Mouse (Mus musculus): Measurements from ENCODE around the gene Fam196b. TPM values are rescaled to one million over a fixed set of nuclear protein-coding genes. Genes with fewer than 3 reads are reported as not detected.

The Fam196b gene
- total RNA-seq, 2 experiments from 2014 or later, result 0.10 to 0.17 TPM

- DNase-seq (ENCODE audit: low spot score in 2 of 2), result no peak
Measured at GRCm38 (mm10) chr11:34405311-34405710, 90.7 kb downstream of the Fam196b start.

- no peak for DNase-seq (ENCODE audit: low spot score in 2 of 2)
Measured at GRCm38 (mm10) chr11:34406309-34406708, 91.7 kb downstream of the Fam196b start.

- DNase-seq (ENCODE audit: low spot score in 2 of 2), result no peak
Measured at GRCm38 (mm10) chr11:34406850-34407249, 92.2 kb downstream of the Fam196b start.

- no peak for DNase-seq (ENCODE audit: low spot score in 2 of 2)
Measured at GRCm38 (mm10) chr11:34415884-34416618, 101.4 kb downstream of the Fam196b start.

- DNase-seq (ENCODE audit: low spot score in 2 of 2), result no peak
Measured at GRCm38 (mm10) chr11:34416619-34416979, 102.0 kb downstream of the Fam196b start.

- no peak for DNase-seq (ENCODE audit: low spot score in 2 of 2)
Measured at GRCm38 (mm10) chr11:34421061-34421460, 106.4 kb downstream of the Fam196b start.

- no peak for DNase-seq (ENCODE audit: low spot score in 2 of 2)
Measured at GRCm38 (mm10) chr11:34424546-34424945, 109.9 kb downstream of the Fam196b start.

GRCm38 (mm10) chr11:34427212-34427611 is 112.6 kb downstream of the Fam196b start:
- DNase-seq (ENCODE audit: low spot score in 2 of 2), result no peak

- no peak for DNase-seq (ENCODE audit: low spot score in 2 of 2)
Measured at GRCm38 (mm10) chr11:34430940-34431339, 116.3 kb downstream of the Fam196b start.

- DNase-seq (ENCODE audit: low spot score in 2 of 2), result no peak
Measured at GRCm38 (mm10) chr11:34431371-34431770, 116.7 kb downstream of the Fam196b start.

GRCm38 (mm10) chr11:34431978-34432377 is 117.4 kb downstream of the Fam196b start:
- DNase-seq (ENCODE audit: low spot score in 2 of 2), result no peak

- no peak for DNase-seq (ENCODE audit: low spot score in 2 of 2)
Measured at GRCm38 (mm10) chr11:34437446-34437845, 122.8 kb downstream of the Fam196b start.

GRCm38 (mm10) chr11:34438429-34438828 is 123.8 kb downstream of the Fam196b start:
- DNase-seq (ENCODE audit: low spot score in 2 of 2), result no peak

GRCm38 (mm10) chr11:34447891-34448290 is 133.3 kb downstream of the Fam196b start:
- peak in 1 of 2 experiments; percentile 19 for DNase-seq (ENCODE audit: low spot score in 2 of 2)

- DNase-seq (ENCODE audit: low spot score in 2 of 2), result no peak
Measured at GRCm38 (mm10) chr11:34449944-34450343, 135.3 kb downstream of the Fam196b start.

- no peak for DNase-seq (ENCODE audit: low spot score in 2 of 2)
Measured at GRCm38 (mm10) chr11:34467056-34467455, 152.4 kb downstream of the Fam196b start.

- DNase-seq (ENCODE audit: low spot score in 2 of 2), result no peak
Measured at GRCm38 (mm10) chr11:34468571-34468970, 153.9 kb downstream of the Fam196b start.

GRCm38 (mm10) chr11:34469792-34470191 is 155.2 kb downstream of the Fam196b start:
- DNase-seq (ENCODE audit: low spot score in 2 of 2), result no peak

Other genes starting within 250 kb of the Fam196b start
- gene 4930469K13Rik, start 216.3 kb upstream of the Fam196b start, total RNA-seq (2021), result not detected
- gene Foxi1, start 106.7 kb upstream of the Fam196b start, total RNA-seq (2021), result not detected

Data from gastrocnemius, postnatal 4 days (tissue).